Mouse (Mus musculus): ENCODE measurements around the gene Smim14.

DNA sequence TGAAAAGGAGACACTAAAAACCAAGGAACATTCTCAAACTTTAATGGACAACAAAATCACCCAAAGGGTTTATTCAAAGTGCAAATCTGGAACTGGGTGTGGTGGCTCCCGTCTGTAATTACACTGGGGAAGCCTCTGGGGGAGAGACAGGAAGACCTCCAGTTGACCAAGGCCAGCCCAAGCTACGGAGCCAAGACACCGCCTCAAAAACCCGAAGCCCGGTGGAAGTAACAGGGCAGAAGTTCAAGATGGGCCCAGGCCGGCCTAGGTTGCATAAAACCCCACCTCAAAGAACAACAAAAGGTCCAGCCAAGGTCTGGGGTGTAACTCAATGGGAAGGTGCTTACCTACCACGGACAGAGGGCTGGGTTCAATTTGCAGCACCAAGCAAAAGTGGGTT is 48.3 kb downstream of the Smim14 start:
- TF ChIP-seq CTCF (IDR thresholded peaks at IDR 0.05; ENCODE audit: low read depth) (no peak), EP300 (IDR thresholded peaks at IDR 0.05; ENCODE audit: low read depth) (no peak)
